Mouse (Mus musculus): ENCODE measurements around the gene Micu2. TPM values are rescaled to one million over a fixed set of nuclear protein-coding genes. Genes with fewer than 3 reads are reported as not detected.

Gene Micu2
- total RNA-seq (2014; rRNA removed) (50.8 and 59.5 TPM in 2 replicates), polyA plus RNA-seq (2015; fragmentation: Nextera tagmentation; extraction: Ambion mirVana) (70.7 and 71.6 TPM in 2 replicates)

DNA sequence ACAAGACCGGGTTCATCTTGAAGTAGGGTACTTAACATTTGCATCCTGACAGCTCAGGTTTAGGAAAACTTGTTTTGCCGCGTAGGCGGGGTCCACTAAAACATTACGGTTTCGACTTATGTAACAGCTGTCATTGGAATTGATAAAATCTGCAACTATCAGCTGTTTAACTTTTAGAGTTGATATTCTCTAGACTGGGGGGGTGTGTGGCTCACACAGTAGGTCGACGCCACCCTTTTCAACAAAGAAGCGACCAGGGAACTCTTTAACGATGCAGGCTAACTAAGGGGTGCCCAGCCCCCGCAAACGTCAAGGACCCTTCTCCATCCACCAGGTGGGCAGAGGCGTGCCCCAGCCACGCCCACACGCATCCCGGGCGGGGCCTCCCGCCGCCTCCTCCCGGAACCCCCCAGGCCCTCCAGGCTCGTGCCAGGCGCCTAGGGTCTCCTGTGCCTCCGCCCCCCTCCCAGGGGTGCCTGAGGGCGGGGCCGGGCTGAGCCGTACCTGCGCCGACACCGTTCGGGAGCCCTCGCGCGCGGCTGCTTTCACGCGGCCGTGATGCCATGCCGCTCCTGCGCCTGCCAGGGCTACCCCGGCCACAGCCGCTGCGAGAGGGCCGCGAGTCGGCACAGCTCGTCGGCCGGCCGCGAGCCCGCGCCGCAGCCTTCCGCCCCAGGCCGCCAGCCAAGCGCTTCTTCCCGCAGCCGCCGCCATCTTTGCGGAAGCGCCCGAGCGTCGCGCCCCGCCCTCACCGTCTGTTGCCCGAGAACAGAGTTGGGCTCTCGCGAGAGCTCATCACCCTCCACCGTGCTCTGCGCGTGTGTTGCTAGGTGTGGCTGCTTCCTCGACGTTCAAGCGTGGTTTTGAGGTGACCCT, at the start of gene Micu2:
Gene Micu2, minus strand, starts transcription at position 737 of the 876 bp plus-strand sequence.
- Histone ChIP-seq H3K9ac (replicated peaks; ENCODE audit: low read length, poor library complexity, severe bottlenecking) (peak within 1 kb of the TSS; percentile 99), H3K4me2 (ENCODE audit: low read depth, low read length, poor library complexity, severe bottlenecking) (peak within 1 kb of the TSS; percentile 95), H3K4me1 (ENCODE audit: insufficient read depth, low read length) (no peaks in the 10 kb centered on the region), H3K27ac (ENCODE audit: low read depth, low read length) (peak within 1 kb of the TSS; percentile 88), H3K27me3 (ENCODE audit: insufficient read depth, low read length) (no peaks in the 10 kb centered on the region), H3K36me3 (ENCODE audit: insufficient read depth, low read length) (no peaks in the 10 kb centered on the region), H3K4me3 (ENCODE audit: low read depth, low read length) (peak within 1 kb of the TSS; percentile 93), H3K9me3 (ENCODE audit: low read length) (no peaks in the 10 kb centered on the region)
- ATAC-seq (ENCODE audit: low FRiP score) (peak; percentile 99), DNase-seq (ENCODE audit: low spot score) (peak; percentile 94)
- 3% methylated on average over 62 of the region's 76 CpGs for WGBS
- no peak for TF ChIP-seq CTCF (IDR thresholded peaks at IDR 0.05)

DNA sequence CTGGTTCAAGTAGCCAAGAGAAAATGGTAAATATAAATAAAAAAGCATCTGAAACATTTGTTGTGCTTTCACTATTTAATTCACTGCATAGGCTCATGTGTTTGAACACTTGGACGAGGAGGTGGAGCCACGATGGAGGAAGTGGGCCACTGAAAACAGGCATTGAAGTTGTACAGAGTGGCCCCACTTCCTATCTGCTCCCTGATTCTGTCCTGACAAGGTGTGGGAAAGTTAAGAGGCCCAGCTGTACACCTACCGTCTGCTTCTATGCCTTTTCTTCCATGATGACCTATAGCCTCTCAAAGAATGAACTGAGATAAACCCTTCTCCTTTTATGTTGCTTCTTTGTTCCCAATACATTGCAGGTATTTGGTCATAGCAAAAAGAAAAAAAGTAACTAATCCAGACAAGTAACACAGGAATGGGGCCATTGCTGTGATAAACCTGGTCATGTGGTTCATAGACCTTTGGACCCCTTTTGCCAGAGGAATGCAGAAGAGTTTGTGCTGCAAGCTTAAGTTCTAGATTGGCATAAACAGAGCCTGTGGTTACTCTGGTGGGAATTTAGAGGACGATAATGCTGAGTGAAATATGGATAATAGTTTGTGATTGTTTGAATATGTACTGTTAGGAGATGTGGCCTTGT, 47.7 kb upstream of the Micu2 start:
- TF ChIP-seq CTCF (IDR thresholded peaks at IDR 0.05): no peak
- no peak overlapping the region for H3K9ac ChIP-seq (replicated peaks; ENCODE audit: low read length, poor library complexity, severe bottlenecking)
- no peak overlapping the region for H3K4me2 ChIP-seq (ENCODE audit: low read depth, low read length, poor library complexity, severe bottlenecking)
- no peaks in the 10 kb centered on the region for H3K4me1 ChIP-seq (ENCODE audit: insufficient read depth, low read length)
- H3K9me3 ChIP-seq (ENCODE audit: low read length): no peaks in the 10 kb centered on the region
- no peak for ATAC-seq (ENCODE audit: low FRiP score)
- H3K36me3 ChIP-seq (ENCODE audit: insufficient read depth, low read length): no peaks in the 10 kb centered on the region
- no peak overlapping the region for H3K4me3 ChIP-seq (ENCODE audit: low read depth, low read length)
- H3K27me3 ChIP-seq (ENCODE audit: insufficient read depth, low read length): no peaks in the 10 kb centered on the region
- no peak for DNase-seq (ENCODE audit: low spot score)
- WGBS: 88% methylated on average over 4 of the region's 4 CpGs
- H3K27ac ChIP-seq (ENCODE audit: low read depth, low read length): no peak overlapping the region

DNA sequence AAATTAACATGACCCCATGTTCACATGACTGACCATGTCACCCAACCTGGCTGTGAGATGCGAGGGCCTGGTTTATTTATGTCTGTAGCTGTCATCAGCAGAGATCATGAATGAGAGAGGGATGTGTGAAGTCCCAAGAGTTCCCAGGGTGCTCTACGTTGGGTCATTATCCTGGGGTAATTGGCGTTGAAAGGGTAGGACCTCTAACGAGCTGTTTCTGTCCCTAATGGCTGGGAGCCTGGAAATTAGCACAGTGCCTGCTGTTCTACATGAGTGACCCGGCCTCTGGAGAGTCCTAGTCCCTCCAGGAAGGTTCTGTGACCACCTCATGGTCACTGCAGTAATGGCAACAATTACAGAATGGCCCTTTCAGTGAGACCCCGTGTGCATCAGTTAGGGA, 37.1 kb upstream of the Micu2 start:
- ATAC-seq (ENCODE audit: low FRiP score): no peak
- no peak for TF ChIP-seq CTCF (IDR thresholded peaks at IDR 0.05)
- 43% methylated on average over 6 of the region's 6 CpGs for WGBS
- no peak overlapping the region for H3K4me2 ChIP-seq (ENCODE audit: low read depth, low read length, poor library complexity, severe bottlenecking)
- H3K4me3 ChIP-seq (ENCODE audit: low read depth, low read length): no peak overlapping the region
- DNase-seq (ENCODE audit: low spot score): no peak
- H3K36me3 ChIP-seq (ENCODE audit: insufficient read depth, low read length): no peaks in the 10 kb centered on the region
- H3K27me3 ChIP-seq (ENCODE audit: insufficient read depth, low read length): no peaks in the 10 kb centered on the region
- no peak overlapping the region for H3K9ac ChIP-seq (replicated peaks; ENCODE audit: low read length, poor library complexity, severe bottlenecking)
- H3K27ac ChIP-seq (ENCODE audit: low read depth, low read length): no peak overlapping the region
- no peaks in the 10 kb centered on the region for H3K4me1 ChIP-seq (ENCODE audit: insufficient read depth, low read length)
- H3K9me3 ChIP-seq (ENCODE audit: low read length): no peaks in the 10 kb centered on the region

DNA sequence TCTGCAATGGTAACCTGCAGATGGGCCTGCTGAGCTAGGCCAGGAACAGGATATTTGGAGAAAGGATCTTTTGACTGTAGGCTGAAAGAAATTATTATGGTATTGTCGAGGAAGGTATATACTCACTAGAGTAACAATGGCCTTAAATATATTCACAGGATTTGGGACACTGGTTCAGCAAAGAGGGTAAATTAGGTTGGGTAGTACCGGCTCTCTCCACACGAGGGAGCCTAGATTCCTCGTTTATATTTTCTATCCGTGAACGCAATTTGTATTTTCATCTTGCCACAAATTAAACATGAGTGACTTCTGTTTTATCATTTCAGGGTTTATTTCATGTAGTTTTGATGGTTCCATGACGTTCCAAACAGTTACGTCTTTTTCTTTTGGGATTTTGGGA, 35.5 kb upstream of the Micu2 start:
- WGBS: 9% methylated on average over 8 of the region's 8 CpGs
- no peaks in the 10 kb centered on the region for H3K27me3 ChIP-seq (ENCODE audit: insufficient read depth, low read length)
- TF ChIP-seq CTCF (IDR thresholded peaks at IDR 0.05): peak; percentile 89
- H3K4me2 ChIP-seq (ENCODE audit: low read depth, low read length, poor library complexity, severe bottlenecking): peak overlapping the region; percentile 19
- no peaks in the 10 kb centered on the region for H3K4me1 ChIP-seq (ENCODE audit: insufficient read depth, low read length)
- ATAC-seq (ENCODE audit: low FRiP score): no peak
- no peaks in the 10 kb centered on the region for H3K36me3 ChIP-seq (ENCODE audit: insufficient read depth, low read length)
- no peak overlapping the region for H3K27ac ChIP-seq (ENCODE audit: low read depth, low read length)
- no peaks in the 10 kb centered on the region for H3K9me3 ChIP-seq (ENCODE audit: low read length)
- H3K4me3 ChIP-seq (ENCODE audit: low read depth, low read length): no peak overlapping the region
- no peak overlapping the region for H3K9ac ChIP-seq (replicated peaks; ENCODE audit: low read length, poor library complexity, severe bottlenecking)
- DNase-seq (ENCODE audit: low spot score): peak; percentile 74

DNA sequence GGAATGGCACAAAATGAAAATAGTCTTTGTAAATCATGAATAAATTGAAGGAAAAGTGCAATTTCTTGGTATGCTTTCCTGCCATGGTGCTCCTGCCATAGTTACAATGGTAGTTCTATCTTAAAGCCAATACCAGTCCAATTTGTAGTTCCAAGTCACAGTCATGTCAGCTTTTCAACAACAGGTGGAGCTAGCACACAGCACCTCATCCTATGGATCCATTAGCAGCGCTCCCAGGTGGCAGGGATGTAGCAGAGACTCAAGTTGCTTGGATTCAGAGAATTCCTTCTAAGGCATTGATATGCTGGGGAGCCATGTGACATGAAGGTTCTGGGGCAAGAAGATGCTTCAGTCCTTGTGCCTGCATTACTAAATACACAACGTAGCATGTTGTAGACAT, 19.8 kb upstream of the Micu2 start:
- H3K4me1 ChIP-seq (ENCODE audit: insufficient read depth, low read length): no peaks in the 10 kb centered on the region
- no peak overlapping the region for H3K27ac ChIP-seq (ENCODE audit: low read depth, low read length)
- no peaks in the 10 kb centered on the region for H3K9me3 ChIP-seq (ENCODE audit: low read length)
- ATAC-seq (ENCODE audit: low FRiP score) (no peak), DNase-seq (ENCODE audit: low spot score) (peak; percentile 39)
- no peaks in the 10 kb centered on the region for H3K27me3 ChIP-seq (ENCODE audit: insufficient read depth, low read length)
- H3K4me2 ChIP-seq (ENCODE audit: low read depth, low read length, poor library complexity, severe bottlenecking): no peak overlapping the region
- no peak overlapping the region for H3K4me3 ChIP-seq (ENCODE audit: low read depth, low read length)
- WGBS: 32% methylated on average over 2 of the region's 2 CpGs
- no peak overlapping the region for H3K9ac ChIP-seq (replicated peaks; ENCODE audit: low read length, poor library complexity, severe bottlenecking)
- no peaks in the 10 kb centered on the region for H3K36me3 ChIP-seq (ENCODE audit: insufficient read depth, low read length)
- TF ChIP-seq CTCF (IDR thresholded peaks at IDR 0.05): peak; percentile 61

DNA sequence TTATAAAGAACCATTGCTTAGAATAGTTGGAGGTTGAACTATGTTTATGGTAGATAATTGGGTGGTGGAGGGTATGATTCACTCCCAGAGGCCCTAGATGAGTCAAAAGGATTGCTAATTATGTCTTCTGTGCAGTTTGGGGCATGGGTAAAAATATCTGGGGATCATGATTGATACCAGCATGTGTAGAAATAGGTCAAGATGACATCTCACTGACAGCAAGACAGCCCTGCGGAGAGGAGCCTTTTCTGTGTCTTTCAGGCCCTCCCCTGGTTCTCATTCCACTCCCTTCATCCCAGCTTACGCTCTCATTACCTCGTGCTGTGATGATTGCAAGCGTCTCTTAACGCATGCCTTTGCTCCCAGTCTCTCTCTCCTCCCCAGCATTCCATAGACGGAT, 4.8 kb upstream of the Micu2 start:
- H3K9me3 ChIP-seq (ENCODE audit: low read length): no peaks in the 10 kb centered on the region
- no peak for DNase-seq (ENCODE audit: low spot score)
- no peak for TF ChIP-seq CTCF (IDR thresholded peaks at IDR 0.05)
- H3K4me3 ChIP-seq (ENCODE audit: low read depth, low read length): no peak overlapping the region
- ATAC-seq (ENCODE audit: low FRiP score): no peak
- H3K27me3 ChIP-seq (ENCODE audit: insufficient read depth, low read length): no peaks in the 10 kb centered on the region
- no peak overlapping the region for H3K9ac ChIP-seq (replicated peaks; ENCODE audit: low read length, poor library complexity, severe bottlenecking)
- H3K27ac ChIP-seq (ENCODE audit: low read depth, low read length): no peak overlapping the region
- H3K4me2 ChIP-seq (ENCODE audit: low read depth, low read length, poor library complexity, severe bottlenecking): no peak overlapping the region
- 75% methylated on average over 6 of the region's 6 CpGs for WGBS
- H3K4me1 ChIP-seq (ENCODE audit: insufficient read depth, low read length): no peaks in the 10 kb centered on the region
- H3K36me3 ChIP-seq (ENCODE audit: insufficient read depth, low read length): no peaks in the 10 kb centered on the region
